Mouse (Mus musculus): Measurements from ENCODE around the gene Gm4779. TPM values are rescaled to one million over a fixed set of nuclear protein-coding genes. Genes with fewer than 3 reads are reported as not detected.
"Not testable (repeated sequence)": the region's sequence is repeated elsewhere in the genome, so short reads cannot be mapped to it uniquely, and the experiment has no call there.

The Gm4779 gene
- not detected for total RNA-seq (2021)
- long read RNA-seq, experiment 1 = 0 reads
- long read RNA-seq, experiment 2 = 0 reads

DNA sequence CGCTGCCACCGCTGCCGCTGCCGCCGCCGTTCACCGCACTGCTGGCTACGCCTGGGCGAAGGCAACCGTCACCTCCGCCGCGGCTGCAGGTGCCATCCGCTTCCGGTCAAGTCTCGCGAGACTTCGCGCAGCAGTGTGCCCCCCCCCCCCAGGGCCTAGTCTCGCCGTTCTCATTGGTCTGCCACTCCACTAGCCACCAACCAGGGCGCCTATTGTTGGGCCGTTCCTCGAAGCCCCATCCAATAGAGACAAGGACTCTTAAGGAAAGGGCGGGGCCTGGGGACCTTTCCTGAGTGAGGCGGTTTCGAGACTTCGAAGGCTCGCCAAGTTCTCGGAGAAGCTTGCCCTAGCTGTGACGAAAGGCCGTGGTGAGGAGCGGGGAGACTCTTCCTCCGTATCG is at the start of gene Gm4779, which contains the start of gene 8030474K03Rik:
Gm4779 (minus strand) TSS at position 82 of the 400 bp plus-strand sequence.
8030474K03Rik (plus strand) TSS at position 315 of the 400 bp plus-strand sequence.
- DNase-seq = no peak

DNA sequence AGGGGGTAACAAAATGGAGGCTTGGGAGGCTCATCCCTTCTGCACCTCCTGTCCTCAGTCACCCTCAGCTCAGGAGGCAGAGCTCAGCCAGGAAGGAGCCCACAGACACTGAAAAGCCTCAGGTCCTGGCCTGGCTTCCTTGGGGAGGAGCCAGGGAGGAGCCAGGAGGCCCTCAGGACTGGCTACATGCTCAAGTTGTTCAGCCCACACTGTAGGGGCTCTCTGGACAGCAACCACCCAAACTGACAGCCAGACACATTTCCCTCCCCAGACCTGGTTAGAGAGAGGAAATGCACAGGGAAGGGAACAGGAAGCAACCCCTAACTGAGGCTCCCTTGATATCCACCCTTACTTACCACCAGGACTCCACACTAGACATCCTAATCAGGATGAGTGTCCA is 25.8 kb upstream of the Gm4779 start:
- DNase-seq; intact Hi-C loops (cut with DNase I; ENCODE audit: low total_unique reads): not testable (repeated sequence)

More for the DNA sequence above, at the start of gene Gm4779, which contains the start of gene 8030474K03Rik:
- intact Hi-C loops (cut with DNase I; ENCODE audit: low total_unique reads) = no loop called here

DNA sequence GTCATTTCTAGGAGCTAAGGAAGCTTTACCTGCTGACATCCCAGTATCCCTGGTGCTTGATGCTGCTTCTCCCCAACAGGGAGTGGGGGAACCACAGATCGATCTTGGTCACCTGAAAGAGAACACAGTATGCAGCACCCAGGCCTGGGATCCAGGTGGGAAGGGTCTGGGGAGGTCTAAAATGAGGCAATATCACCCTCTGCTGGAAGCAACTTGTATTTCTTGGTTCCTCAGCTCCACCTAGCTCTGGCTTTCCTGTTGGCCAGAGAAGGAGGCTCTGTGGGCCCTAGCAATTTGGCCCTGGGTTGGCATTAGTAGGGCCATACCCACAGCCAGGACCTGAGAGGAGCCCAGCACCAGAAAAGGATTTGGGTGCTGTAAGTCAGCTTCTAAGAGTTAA is 24.9 kb upstream of the Gm4779 start:
- intact Hi-C loops (cut with DNase I; ENCODE audit: low total_unique reads) = no loop called here
- no peak for DNase-seq

DNA sequence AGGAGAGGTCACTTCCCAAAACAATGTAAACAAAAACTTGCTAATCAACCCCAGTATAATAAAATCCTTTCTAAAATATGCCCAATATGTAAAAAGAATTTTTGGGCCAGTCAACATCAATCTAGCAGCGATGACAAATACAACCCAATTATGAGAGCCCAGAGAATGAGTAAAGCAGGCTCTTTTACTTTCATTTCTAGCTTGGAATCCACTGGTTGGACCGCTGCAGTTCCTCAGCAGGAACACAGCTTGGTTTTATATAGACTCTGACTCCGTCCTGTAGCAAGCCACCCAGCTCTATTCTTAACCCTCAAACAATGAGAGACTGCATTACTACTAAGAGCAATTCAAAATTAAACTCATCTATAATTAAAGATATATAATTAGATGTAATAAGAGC is 17.5 kb upstream of the Gm4779 start:
- no peak for DNase-seq
- intact Hi-C loops (cut with DNase I; ENCODE audit: low total_unique reads) = no loop called here

DNA sequence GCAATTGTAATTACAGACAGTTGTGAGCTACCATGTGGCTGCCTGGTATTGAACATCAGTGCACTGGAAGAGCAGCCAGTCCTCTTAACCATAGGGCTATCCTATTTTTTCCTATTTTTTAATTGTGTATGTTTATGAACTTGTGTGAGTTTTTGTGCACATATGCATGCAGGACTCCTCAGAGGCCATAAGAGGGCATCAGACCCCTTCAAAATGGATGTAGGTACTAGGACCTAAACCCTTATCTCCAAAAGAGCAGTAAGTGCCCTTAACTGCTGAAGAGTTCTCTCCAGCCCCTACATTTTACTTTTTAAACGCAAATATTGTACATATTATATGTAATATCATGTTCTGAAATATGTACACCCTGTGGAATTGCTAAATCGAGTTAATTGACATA is 11.3 kb upstream of the Gm4779 start:
- intact Hi-C loops (cut with DNase I; ENCODE audit: low total_unique reads) = loop anchor here (5.0 kb wide), 1 partner anchor 137 kb away; no protein-coding TSS in a partner anchor
- DNase-seq = no peak

DNA sequence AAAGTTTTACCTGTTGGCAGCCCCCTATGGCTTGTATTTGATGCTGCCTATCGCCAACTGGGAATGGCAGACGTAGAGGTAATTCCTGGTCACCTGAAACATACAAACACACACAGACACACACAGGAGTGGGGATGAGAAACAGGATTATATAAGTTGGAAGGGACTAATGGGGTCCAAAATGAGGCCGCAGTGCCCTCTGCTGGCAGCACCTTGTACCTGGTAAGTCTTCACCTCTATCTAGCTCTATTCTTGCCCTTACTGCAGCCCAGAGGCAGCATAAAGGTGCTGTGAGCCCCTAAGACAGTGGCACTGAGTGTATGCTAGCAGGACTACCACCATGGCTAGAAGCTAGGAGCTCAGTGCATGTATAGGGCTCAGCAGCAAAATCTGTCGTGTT is 2.7 kb downstream of the Gm4779 start:
- intact Hi-C loops (cut with DNase I; ENCODE audit: low total_unique reads) = no loop called here
- peak; percentile 25 for DNase-seq

DNA sequence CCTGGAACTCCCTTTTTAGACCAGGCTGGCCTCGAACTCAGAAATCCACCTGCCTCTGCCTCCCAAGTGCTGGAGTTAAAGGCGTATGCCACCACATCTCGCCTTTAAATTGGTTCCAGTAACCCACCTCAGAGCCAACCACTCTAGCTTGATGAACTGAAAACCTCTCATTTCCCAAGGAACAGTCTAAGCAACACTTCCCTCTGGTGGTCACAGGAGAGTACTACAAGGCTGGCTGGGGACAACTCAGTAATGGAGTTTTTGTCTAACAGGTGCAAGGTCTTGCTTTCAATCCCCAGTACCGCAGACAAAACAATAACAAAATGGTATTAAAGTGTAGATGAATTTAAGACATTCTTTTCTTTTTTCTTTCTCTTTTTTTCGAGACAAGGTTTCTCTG is 22.2 kb downstream of the Gm4779 start:
- DNase-seq = peak; percentile 26
- intact Hi-C loops (cut with DNase I; ENCODE audit: low total_unique reads) = no loop called here

DNA sequence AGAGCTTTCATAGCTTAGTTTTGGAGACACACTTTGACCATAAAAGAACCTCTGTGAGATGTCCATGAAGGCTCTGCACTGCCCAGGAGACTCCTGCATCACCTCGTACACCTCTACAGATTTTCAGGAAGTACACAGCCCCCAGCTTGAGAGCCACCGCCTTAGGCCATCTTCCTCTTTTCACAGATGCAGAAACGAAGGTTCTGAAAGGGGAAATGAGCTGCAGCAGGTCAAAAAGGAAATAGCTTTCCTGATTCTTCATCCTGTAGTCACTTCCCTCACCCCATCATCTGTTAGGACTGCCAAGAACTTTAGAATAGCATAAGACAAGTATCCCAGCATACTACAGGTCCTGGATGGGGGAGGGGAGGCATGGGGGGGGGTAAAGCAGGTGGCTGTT is 23.9 kb downstream of the Gm4779 start:
- no peak for DNase-seq
- intact Hi-C loops (cut with DNase I; ENCODE audit: low total_unique reads) = no loop called here

DNA sequence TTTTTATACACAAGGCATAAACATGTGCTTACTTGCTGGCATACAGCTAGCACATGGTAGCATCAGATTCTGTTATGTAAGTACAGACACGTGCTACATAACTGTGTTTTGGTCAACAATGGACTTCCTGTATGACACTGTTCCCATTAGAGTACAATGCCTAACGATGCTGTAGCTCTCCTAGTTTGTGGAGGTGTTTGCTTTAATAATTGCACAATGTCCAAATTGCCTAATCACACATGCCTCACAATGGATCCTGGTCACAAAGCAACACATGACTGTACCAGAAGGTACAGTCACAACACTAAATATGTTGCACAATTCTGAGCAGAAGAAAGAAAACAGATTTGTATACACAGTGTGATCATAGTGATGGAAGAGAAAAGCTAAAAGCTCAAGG is 24.7 kb downstream of the Gm4779 start:
- intact Hi-C loops (cut with DNase I; ENCODE audit: low total_unique reads) = no loop called here

DNA sequence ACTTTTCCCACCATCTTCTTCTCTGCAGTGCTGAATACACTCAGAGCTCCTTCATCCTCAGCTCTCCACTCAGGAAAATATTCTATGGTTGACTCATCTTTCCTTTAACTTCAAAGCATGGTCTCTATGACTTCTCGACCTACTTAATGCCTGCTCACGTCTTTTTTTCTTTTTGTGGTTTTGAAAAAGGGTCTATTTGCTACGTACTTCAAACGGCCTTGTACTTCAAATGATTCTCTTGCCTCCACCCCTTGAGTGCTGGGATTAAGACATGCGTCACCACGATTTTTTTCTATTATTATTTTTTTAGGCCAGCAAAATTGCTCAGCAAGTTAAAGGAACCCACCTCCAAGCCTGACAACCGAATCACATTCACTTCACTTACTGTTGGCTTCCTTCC is 26.9 kb downstream of the Gm4779 start:
- intact Hi-C loops (cut with DNase I; ENCODE audit: low total_unique reads) = no loop called here
- no peak for DNase-seq

More for the DNA sequence above, 24.7 kb downstream of the Gm4779 start:
- DNase-seq = no peak

DNA sequence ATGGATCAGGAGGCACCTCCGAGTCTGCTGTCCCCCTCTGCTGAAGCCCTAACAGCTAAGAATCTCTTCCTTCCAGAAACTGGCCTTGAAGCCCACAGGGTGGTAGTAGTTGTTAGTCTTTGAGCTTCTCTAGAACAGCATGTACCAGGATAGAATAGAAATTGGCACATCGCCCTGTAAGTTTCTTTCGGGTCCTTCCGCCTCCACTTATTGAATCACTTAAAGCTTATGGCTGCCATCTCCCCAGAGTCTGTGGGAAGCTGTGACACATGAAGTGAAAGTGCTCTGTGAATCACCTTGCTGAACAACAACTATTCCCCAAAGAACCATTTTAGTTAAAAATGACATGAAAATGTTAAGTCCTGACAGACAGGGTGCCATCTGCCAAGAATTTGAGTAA is 29.1 kb downstream of the Gm4779 start:
- intact Hi-C loops (cut with DNase I; ENCODE audit: low total_unique reads) = no loop called here

DNA sequence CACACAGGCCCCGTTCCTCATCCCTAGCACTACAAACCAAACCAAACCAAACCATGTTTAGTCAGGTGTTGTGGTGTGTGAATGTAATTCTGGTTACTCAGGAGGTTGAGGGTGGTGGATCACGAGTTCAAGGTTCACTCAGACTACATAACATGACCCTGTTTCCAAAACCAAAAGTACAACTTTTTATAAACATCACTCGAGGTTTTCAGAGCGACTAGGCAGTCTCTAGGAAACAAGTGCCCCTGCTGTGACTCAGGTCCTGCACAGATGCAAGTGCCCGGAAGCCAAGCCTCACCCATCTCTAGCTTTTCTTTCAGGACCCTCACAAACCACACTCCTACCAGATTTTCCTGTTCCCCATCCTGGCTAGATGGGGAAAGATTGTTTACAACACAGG is 29.6 kb downstream of the Gm4779 start:
- no peak for DNase-seq
- intact Hi-C loops (cut with DNase I; ENCODE audit: low total_unique reads) = no loop called here

More for the DNA sequence above, 29.1 kb downstream of the Gm4779 start:
- DNase-seq = no peak

DNA sequence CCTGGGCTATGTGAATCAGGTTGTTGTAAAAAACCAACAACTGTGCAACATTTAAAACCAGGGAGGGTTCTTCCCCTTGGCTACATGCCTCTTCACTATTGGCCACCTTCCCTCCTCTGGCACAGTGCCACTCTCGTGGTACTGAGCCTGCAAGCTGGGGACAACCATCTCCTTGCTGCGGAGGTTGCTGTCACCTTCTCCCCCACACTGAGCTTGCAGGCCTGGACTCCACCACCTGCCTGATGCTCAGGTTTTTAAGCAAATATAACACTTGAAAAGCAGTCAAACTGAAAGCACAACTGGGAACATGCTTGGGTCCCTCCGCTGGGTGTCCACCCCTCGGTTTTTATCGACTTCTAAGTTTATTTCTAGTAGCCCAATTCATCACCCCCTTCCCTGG is 39.7 kb downstream of the Gm4779 start:
- no peak for DNase-seq
- intact Hi-C loops (cut with DNase I; ENCODE audit: low total_unique reads) = no loop called here

DNA sequence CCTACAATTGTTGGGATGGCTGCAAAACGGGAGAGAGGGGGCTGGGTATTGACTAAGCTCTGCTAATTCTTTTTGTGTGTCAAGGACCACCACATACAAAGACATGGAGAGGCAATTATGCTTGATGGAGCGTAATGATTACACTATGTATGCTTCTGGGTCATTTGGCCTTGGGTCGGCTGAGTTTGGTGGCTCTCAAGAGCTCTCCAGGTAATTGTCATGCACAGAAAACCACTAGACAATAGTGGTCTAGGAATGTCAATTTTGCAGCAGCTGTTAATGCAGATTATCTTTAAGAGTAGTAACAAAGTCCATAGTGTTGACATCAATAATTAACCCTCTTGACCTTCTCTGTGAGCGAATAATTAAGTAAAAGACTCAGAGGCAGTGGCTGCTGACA is 44.1 kb downstream of the Gm4779 start:
- no peak for DNase-seq
- intact Hi-C loops (cut with DNase I; ENCODE audit: low total_unique reads) = no loop called here

DNA sequence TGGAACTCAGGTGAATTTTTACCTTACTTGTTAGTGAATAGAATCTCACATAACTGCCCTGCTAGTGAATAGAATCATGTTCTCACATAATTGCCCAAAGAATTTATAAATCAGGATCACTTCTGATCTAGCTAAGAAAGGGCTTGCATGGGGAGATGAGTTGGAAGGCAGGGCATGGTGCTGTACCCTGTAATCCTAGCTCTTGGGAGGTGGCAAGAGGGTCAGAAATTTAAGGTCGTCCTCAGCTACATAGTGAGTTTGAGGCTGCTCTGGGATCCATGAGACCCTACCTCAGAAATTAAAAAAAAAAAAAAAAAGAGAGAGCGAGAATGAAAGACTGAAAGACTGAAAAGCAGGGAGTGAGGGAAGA is 53.2 kb downstream of the Gm4779 start:
- intact Hi-C loops (cut with DNase I; ENCODE audit: low total_unique reads) = no loop called here
- no peak for DNase-seq

DNA sequence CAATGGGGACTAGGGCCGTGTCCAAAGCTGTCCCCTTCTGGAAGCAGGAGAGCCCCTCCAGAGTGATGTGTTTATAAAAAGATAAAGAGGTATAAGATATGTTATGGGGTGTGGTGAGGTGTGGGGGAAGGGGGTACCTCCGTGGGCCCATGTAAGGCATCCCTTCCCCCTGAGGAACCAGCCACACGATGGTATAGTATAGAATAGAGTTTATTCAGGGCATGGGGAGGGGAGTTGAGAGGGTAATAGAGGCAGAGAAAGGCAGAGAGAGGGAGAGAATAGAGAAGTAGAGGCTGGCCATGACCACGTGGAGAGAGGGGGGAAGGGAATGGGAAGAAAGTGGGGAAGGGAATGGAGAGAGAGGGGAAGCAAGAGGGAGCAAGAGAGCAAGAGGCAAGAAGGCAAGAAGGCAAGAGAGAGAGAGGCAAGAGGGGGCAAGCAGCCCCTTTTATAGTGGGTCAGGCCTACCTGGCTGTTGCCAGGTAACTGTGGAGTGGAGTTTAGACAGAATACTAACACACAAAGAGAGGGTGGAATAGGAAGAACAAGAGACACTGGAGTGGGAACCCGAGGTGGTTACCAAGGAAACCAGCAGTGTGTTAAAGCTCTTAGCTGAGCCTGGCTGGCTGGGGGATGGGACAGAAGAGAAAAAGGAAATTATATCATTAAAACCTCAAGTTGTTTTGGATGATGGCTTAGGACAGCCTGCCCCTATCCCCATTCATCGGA is 53.7 kb downstream of the Gm4779 start:
- DNase-seq = no peak
- intact Hi-C loops (cut with DNase I; ENCODE audit: low total_unique reads) = no loop called here

Other genes with a start within 250 kb of the Gm4779 start
- 10 to 100 TPM; 49.0 to 56.9 TPM for gene Ogt, start 154.4 kb downstream of the Gm4779 start, total RNA-seq (2021)
- under 1 TPM in 1 of 2 experiments, not detected in 1; 0.18 TPM for gene Cxcr3, start 60.2 kb downstream of the Gm4779 start, total RNA-seq (2021)
- gene 8030474K03Rik, start 233 bp upstream of the Gm4779 start, total RNA-seq (2021) = not detected
- gene Nhsl2, start 55.0 kb upstream of the Gm4779 start, total RNA-seq (2021) = 1 to 10 TPM; 3.7 to 5.6 TPM

Measured in gastrocnemius, postnatal 14 days (tissue).